Mouse (Mus musculus) sigmoid colon, adult 10 weeks (tissue): ENCODE measurements around the gene Lurap1l. TPM values are rescaled to one million over a fixed set of nuclear protein-coding genes. Genes with fewer than 3 reads are reported as not detected.

Experiments
- polyA plus RNA-seq: library from polyadenylated mRNA; stranded (reverse); fragments of 350-450 nt; fragmentation: Illumina TruSeq; extraction: RNeasy Lipid Tissue Mini Kit (QIAGEN cat#74804); gene quantifications from one replicate; pipeline ENCODE4 v1.2.3, GENCODE M21; 2014; ENCODE audit warnings: low read depth, low replicate concordance

The Lurap1l gene
- 108 TPM for polyA plus RNA-seq

DNA sequence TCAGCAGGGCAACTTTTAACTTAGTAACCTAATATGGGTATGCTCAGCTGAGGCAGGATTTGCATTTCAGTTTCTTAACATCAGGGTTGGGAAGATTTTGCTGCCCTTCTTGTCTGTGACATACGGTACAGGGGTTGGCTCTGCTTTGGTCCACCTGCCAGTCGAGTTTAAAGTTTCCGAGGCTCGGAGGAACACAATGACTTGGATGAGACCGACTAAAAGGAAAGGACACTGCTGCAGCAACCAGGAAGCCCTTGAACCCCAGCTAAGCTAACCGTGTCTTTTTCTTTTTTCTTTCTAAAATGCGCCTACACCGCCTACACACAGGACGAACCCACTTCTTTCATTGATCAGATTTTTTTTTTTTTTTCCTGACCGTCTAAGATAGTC, at the start of gene Lurap1l:
Gene Lurap1l, plus strand, starts transcription at position 166 of the 390 bp plus-strand sequence.

Other genes starting within 250 kb of the Lurap1l start
- not detected for gene Tyrp1, start 76.5 kb upstream of the Lurap1l start, polyA plus RNA-seq